Mouse (Mus musculus): ENCODE data around the gene Pmfbp1. TPM values are rescaled to one million over a fixed set of nuclear protein-coding genes. Genes with fewer than 3 reads are reported as not detected.

Gene Pmfbp1
- polyA plus RNA-seq, 1 experiment from 2014 or later = 0.14 TPM

DNA sequence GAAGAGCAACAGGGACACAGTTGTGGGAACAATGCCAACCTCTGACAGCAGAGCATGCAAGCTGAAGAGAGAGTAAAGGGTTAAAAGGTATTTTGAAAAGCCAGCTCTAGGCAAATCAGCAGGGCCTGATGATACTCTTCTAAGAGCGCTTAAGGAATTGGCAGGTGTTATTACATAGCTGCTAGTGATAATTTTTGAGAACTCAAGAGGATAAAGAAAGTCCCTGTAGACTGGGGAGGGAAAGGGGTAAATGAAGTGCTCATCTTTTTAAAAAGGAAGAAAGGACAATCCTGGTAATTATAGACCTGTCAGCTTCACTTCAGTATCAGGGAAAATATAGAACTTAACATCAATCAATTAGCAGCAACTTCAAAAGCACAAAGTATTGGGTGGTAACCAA lies 9.7 kb downstream of the Pmfbp1 start:
- no peak for ATAC-seq (ENCODE audit: insufficient number of reproducible peaks, insufficient read depth, low FRiP score, low TSS enrichment, low read depth)
- Histone ChIP-seq H3K4me1 (peaks cover 9% of the 10 kb centered on the region), H3K36me3 (no peaks in the 10 kb centered on the region), H3K27me3 (no peaks in the 10 kb centered on the region), H3K27ac (0 out of 2 replicates have a peak overlapping the region, but pooled peaks have one; percentile 56), H3K9ac (no peak overlapping the region), H3K4me2 (peak overlapping the region; percentile 23), H3K9me3 (no peaks in the 10 kb centered on the region), H3K4me3 (no peak overlapping the region)
- 33% methylated on average over 1 of the region's 1 CpGs for WGBS

DNA sequence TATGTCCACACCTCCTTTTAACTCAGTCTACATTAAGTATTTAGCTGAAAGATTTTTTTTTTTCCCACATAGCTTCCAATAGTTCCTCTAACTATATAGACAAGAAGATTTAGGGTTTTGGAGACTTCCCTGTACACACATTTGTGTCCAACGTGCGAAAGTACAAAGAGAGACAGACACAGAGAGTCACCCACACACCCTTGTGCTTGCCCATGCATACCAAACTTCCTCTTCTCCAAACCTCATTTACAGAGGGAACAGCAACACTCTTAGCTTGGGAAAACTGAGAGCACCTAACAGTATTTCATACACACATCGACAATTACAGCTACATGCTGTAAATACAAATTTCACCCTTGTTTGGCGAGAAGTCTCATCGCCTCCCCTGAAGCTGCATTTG lies 11.7 kb downstream of the Pmfbp1 start:
- no peaks in the 10 kb centered on the region for H3K36me3 ChIP-seq
- no peak overlapping the region for H3K4me3 ChIP-seq
- H3K4me1 ChIP-seq = peaks cover 9% of the 10 kb centered on the region
- no peaks in the 10 kb centered on the region for H3K27me3 ChIP-seq
- no peaks in the 10 kb centered on the region for H3K9me3 ChIP-seq
- ATAC-seq (ENCODE audit: insufficient number of reproducible peaks, insufficient read depth, low FRiP score, low TSS enrichment, low read depth) = no peak
- H3K9ac ChIP-seq = no peak overlapping the region
- no peak overlapping the region for H3K27ac ChIP-seq
- WGBS = 87% methylated on average over 5 of the region's 5 CpGs
- H3K4me2 ChIP-seq = no peak overlapping the region

DNA sequence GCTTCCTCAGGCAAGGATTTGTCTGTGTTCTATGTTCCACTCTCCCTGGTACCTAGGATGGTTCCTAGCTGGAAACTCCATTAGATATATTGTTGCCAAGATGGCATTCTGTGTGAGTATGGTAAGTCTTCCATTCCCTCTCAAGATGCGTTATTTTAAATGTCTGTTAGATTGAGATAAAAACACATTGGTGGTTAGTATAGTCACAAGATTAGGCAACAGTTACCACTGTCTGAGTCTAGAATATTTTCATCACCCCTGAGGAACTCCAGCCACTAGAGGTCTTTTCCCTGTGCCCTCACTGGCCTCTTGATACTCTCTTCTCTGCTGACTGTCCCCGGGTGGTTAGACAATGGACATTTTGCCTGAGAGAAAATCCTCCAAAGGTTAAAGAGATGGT lies 30.2 kb downstream of the Pmfbp1 start:
- Histone ChIP-seq H3K4me3 (no peak overlapping the region), H3K9ac (no peak overlapping the region), H3K4me1 (no peaks in the 10 kb centered on the region), H3K36me3 (no peaks in the 10 kb centered on the region), H3K27me3 (peaks cover 4% of the 10 kb centered on the region; the same call in 1 of the 2 replicates), H3K4me2 (no peak overlapping the region), H3K9me3 (0 out of 2 replicates have a peak, but pooled peaks cover 4% of the 10 kb centered on the region), H3K27ac (no peak overlapping the region)
- ATAC-seq (ENCODE audit: insufficient number of reproducible peaks, insufficient read depth, low FRiP score, low TSS enrichment, low read depth) = no peak
- 74% methylated on average over 2 of the region's 2 CpGs for WGBS

DNA sequence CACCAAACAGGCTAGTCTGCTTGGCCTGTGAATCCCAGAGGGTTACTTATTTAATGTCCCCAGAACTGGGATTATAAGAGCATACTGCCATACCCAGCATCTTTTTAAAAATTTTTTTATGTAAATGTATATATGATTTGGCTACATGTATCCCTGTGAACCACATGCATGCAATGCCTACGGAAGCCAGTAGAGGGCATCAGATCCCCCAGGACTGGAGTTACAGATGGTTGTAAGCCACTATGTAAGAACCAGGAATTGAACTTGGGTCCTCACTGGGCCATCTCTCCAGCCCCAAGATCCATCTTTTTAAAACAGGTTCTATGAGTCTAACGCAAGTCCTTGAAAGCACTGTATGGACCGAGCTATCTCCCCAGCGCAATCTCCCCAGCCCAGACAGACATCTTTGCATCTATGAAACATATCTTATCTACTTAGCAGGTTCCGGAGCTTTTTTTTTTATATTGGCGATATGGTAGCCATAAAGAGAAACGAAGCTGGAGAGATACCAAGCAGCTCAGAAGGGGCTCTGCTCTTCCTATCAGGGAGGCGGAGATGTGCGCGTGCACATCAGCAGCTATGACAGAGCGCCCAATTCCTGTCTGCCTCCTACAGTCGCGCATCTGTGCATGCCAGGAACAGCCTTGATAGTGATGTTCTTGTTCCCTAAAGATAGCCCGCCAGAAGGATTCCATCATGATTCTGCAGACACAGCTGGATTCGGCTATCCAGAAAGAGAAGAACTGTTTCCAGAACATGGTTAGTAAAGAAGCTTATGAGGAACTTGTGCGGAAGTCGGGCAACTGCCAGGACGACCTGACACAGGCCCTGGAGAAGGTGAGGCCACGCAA lies 41.5 kb downstream of the Pmfbp1 start:
- 87% methylated on average over 19 of the region's 19 CpGs for WGBS

DNA sequence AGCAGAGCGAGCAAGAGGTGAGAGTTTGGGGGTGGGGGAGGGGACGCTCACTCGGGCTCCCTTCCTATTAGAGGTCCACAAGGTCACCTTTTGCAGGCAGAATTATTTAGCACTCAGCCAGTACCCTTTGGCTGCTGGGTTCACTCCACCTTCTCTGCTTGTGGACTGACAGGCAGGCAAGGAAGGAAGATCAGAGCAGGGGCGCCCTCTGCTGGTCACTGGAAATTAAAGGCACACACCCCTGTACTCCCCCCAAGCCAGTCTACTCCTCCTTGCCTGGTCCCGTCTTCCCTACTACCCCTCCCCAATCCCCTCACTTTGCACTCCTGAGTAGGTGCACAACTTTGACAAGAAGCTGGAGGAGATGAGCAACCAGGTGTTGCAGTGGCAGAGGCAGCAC lies 42.9 kb downstream of the Pmfbp1 start:
- no peaks in the 10 kb centered on the region for H3K27me3 ChIP-seq
- peak overlapping the region; percentile 25 for H3K4me3 ChIP-seq
- H3K27ac ChIP-seq = no peak overlapping the region
- 0 out of 2 replicates have a peak, but pooled peaks cover 3% of the 10 kb centered on the region for H3K4me1 ChIP-seq
- no peaks in the 10 kb centered on the region for H3K9me3 ChIP-seq
- H3K36me3 ChIP-seq = no peaks in the 10 kb centered on the region
- no peak for ATAC-seq (ENCODE audit: insufficient number of reproducible peaks, insufficient read depth, low FRiP score, low TSS enrichment, low read depth)
- 2% methylated on average over 5 of the region's 5 CpGs for WGBS
- H3K9ac ChIP-seq = no peak overlapping the region
- H3K4me2 ChIP-seq = peak overlapping the region; percentile 48

More for the DNA sequence above, 41.5 kb downstream of the Pmfbp1 start:
- Histone ChIP-seq H3K9ac (no peak overlapping the region), H3K27me3 (no peaks in the 10 kb centered on the region), H3K9me3 (no peaks in the 10 kb centered on the region), H3K4me1 (0 out of 2 replicates have a peak, but pooled peaks cover 3% of the 10 kb centered on the region), H3K4me3 (no peak overlapping the region), H3K36me3 (no peaks in the 10 kb centered on the region), H3K4me2 (no peak overlapping the region), H3K27ac (no peak overlapping the region)
- no peak for ATAC-seq (ENCODE audit: insufficient number of reproducible peaks, insufficient read depth, low FRiP score, low TSS enrichment, low read depth)

DNA sequence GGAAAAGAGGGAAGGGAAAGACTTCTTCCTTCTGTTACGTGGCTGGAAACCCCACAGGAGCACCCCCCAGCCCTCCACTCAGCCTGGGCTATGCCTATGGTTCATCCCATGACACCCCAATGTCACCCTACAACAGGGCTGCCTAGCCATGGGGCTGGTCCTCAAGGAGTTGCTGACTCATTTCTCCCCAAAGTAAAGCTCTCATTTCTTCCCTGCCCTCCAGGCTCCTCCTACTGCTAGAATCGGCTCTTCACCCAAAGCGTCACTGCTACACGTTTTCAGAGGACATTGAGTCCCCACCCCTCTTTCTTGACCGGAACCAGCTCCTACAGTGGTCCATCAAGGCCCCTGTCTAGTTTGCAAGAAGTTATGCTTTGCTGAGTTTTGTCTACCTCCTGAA lies 48.3 kb downstream of the Pmfbp1 start:
- no peak overlapping the region for H3K4me3 ChIP-seq
- H3K4me1 ChIP-seq = peaks cover 15% of the 10 kb centered on the region; the same call in 1 of the 2 replicates
- H3K4me2 ChIP-seq = no peak overlapping the region
- H3K9ac ChIP-seq = no peak overlapping the region
- 69% methylated on average over 5 of the region's 5 CpGs for WGBS
- ATAC-seq (ENCODE audit: insufficient number of reproducible peaks, insufficient read depth, low FRiP score, low TSS enrichment, low read depth) = no peak
- H3K9me3 ChIP-seq = no peaks in the 10 kb centered on the region
- peak overlapping the region; percentile 66 for H3K27ac ChIP-seq
- H3K36me3 ChIP-seq = peaks cover 14% of the 10 kb centered on the region
- no peaks in the 10 kb centered on the region for H3K27me3 ChIP-seq

DNA sequence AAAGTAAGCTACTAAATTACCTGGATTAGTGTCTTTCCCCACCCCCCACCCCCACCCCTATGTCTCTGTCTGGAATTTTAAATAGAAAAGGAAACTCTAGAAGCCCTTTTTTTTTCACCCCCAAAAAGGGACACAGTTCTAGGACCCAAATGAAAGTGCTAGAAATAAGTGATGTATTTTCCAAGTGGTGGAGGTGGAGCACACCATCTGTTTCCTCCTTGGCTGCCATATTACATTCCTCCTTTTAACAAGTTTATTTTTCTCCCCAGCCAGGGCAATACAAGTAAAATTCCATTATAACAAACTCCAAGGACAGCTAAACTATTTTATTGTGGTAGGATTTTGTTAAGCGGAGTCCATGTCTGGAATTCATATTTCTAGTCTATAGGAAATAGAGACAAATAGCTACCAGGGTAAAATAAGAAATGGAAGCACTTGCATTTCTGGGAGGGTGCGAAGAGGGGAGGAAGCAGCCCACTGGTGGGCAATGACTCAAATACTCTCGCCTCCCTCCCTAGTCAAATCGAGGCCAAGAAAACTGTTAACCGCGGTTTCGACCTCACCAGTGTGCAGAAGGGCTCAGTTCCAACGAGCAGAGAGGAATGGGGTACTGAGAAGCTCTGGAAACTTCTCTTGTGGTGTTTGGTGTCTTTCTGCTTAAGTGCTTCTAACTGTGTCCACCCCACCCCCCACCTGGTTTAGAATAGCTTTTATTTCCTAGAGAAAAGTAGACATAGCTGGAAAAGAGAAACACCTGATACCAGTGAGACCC lies 49.1 kb downstream of the Pmfbp1 start:
- Histone ChIP-seq H3K4me1 (peaks cover 15% of the 10 kb centered on the region; the same call in 1 of the 2 replicates), H3K9me3 (no peaks in the 10 kb centered on the region), H3K4me2 (no peak overlapping the region), H3K36me3 (peaks cover 22% of the 10 kb centered on the region), H3K27ac (peak overlapping the region; percentile 66; the same call in 1 of the 2 replicates), H3K27me3 (no peaks in the 10 kb centered on the region), H3K9ac (no peak overlapping the region), H3K4me3 (no peak overlapping the region)
- ATAC-seq (ENCODE audit: insufficient number of reproducible peaks, insufficient read depth, low FRiP score, low TSS enrichment, low read depth) = no peak
- 74% methylated on average over 8 of the region's 8 CpGs for WGBS

DNA sequence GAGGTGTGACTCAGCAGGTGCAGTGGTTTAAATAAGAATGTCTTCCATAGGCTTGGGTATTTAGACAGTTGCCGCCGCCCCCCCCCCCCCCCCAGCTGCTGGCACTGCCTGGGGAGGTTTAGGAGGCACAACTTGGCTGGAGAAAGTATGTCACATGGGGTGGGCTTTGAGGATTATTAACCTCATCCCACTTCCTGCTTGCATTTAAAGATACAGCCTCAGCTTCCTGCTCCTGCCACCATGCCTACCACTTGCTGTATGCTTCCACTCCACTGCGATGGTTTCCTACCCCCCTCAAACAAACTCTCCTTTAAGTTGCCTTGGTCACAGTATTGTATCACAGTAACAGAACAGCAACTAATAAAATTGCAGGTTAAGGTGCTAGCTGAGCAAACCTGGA lies 50.2 kb downstream of the Pmfbp1 start:
- 53% methylated on average over 3 of the region's 3 CpGs for WGBS
- Histone ChIP-seq H3K27me3 (no peaks in the 10 kb centered on the region), H3K9me3 (no peaks in the 10 kb centered on the region), H3K4me3 (no peak overlapping the region), H3K9ac (no peak overlapping the region), H3K36me3 (peaks cover 33% of the 10 kb centered on the region), H3K27ac (no peak overlapping the region), H3K4me1 (peaks cover 15% of the 10 kb centered on the region; the same call in 1 of the 2 replicates), H3K4me2 (no peak overlapping the region)
- no peak for ATAC-seq (ENCODE audit: insufficient number of reproducible peaks, insufficient read depth, low FRiP score, low TSS enrichment, low read depth)

DNA sequence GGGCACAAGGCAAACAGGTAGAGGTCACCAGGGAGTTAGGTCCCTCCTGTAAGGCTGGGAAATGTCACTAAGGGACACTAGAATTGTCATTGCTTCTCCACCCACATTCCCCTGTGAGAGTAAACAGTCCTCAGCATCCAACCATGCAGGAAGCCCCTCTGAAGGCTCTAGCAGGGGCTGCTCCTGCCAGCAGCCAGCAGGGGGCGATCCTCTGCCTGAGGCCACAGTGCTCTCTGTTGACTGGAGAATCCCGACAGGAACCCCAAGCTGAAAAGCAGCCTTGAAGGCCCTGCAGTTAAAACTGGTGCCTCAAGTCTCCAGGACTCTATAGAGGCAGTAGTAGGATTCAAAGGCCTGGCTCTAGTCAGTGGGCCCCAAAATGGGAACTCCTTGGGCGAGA lies 57.8 kb downstream of the Pmfbp1 start:
- 42% methylated on average over 3 of the region's 3 CpGs for WGBS
- Histone ChIP-seq H3K9ac (no peak overlapping the region), H3K4me2 (no peak overlapping the region), H3K36me3 (peaks cover 100% of the 10 kb centered on the region), H3K27me3 (no peaks in the 10 kb centered on the region), H3K27ac (no peak overlapping the region), H3K4me3 (no peak overlapping the region), H3K9me3 (no peaks in the 10 kb centered on the region), H3K4me1 (no peaks in the 10 kb centered on the region)
- ATAC-seq (ENCODE audit: insufficient number of reproducible peaks, insufficient read depth, low FRiP score, low TSS enrichment, low read depth) = no peak

DNA sequence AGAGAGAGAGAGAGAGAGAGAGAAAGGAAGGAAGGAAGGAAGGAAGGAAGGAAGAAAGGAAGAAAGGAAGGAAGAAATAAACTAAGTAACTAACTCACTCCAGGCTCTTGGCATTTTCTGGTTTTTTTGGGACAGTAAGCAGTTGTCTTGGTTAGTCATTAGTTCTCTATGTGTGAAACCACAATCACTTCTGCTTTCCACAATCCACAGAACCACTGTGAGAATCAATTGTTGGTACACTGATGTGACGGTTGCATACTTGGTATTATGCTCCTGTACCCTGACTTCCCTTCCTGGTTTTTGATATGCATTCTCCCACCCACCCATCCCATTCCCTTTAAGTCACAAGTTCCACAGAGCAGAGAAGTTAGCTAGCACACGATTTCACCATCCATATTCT lies 70.1 kb downstream of the Pmfbp1 start:
- no peak for ATAC-seq (ENCODE audit: insufficient number of reproducible peaks, insufficient read depth, low FRiP score, low TSS enrichment, low read depth)
- Histone ChIP-seq H3K9ac (no peak overlapping the region), H3K4me2 (peak overlapping the region; percentile 79), H3K9me3 (no peaks in the 10 kb centered on the region), H3K27me3 (no peaks in the 10 kb centered on the region), H3K4me3 (peak overlapping the region; percentile 96; the same call in 1 of the 2 replicates), H3K36me3 (peaks cover 40% of the 10 kb centered on the region), H3K27ac (no peak overlapping the region), H3K4me1 (peaks cover 16% of the 10 kb centered on the region)
- 69% methylated on average over 2 of the region's 2 CpGs for WGBS

DNA sequence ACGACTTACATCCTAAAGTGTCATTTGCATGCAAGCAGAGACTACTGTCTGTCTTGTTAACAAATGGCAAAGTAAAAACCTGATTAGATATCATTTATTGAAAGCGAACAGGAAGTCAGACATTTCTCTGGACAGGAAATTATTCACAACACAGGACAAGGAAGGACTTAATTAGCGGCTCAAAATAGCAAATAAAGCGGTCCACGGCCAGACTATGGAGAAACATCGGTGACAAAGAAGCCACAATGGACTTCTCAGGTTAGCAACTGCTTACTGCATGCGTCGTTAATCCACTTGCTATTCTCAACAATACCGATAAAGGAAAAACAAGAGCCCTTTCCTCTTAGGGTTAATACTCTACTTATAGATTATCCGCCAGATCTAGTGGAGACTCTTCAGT lies 70.9 kb downstream of the Pmfbp1 start:
- Histone ChIP-seq H3K9me3 (no peaks in the 10 kb centered on the region), H3K4me2 (peak overlapping the region; percentile 79), H3K27ac (peak overlapping the region; percentile 93; the same call in 1 of the 2 replicates)

More for the DNA sequence above, 70.9 kb downstream of the Pmfbp1 start:
- H3K27me3 ChIP-seq = no peaks in the 10 kb centered on the region
- ATAC-seq (ENCODE audit: insufficient number of reproducible peaks, insufficient read depth, low FRiP score, low TSS enrichment, low read depth) = no peak
- peak overlapping the region; percentile 95 for H3K9ac ChIP-seq
- H3K4me3 ChIP-seq = peak overlapping the region; percentile 96
- H3K36me3 ChIP-seq = peaks cover 38% of the 10 kb centered on the region
- peaks cover 16% of the 10 kb centered on the region for H3K4me1 ChIP-seq
- 7% methylated on average over 10 of the region's 10 CpGs for WGBS

All from embryonic facial prominence, embryonic 13.5 days (tissue).